Mouse (Mus musculus) thymus, postnatal 14 days (tissue): ENCODE measurements around the gene Fancm.
"Not testable (repeated sequence)": the region's sequence is repeated elsewhere in the genome, so short reads cannot be mapped to it uniquely, and the experiment has no call there.

Experiments used
- DNase-seq: peaks from one replicate; pipeline ENCODE4 v3.0.0; 2021

The Fancm gene

GRCm38 (mm10) chr12:65136121-65136520 is 60.7 kb downstream of the Fancm start:
- not testable (repeated sequence) for DNase-seq

DNA sequence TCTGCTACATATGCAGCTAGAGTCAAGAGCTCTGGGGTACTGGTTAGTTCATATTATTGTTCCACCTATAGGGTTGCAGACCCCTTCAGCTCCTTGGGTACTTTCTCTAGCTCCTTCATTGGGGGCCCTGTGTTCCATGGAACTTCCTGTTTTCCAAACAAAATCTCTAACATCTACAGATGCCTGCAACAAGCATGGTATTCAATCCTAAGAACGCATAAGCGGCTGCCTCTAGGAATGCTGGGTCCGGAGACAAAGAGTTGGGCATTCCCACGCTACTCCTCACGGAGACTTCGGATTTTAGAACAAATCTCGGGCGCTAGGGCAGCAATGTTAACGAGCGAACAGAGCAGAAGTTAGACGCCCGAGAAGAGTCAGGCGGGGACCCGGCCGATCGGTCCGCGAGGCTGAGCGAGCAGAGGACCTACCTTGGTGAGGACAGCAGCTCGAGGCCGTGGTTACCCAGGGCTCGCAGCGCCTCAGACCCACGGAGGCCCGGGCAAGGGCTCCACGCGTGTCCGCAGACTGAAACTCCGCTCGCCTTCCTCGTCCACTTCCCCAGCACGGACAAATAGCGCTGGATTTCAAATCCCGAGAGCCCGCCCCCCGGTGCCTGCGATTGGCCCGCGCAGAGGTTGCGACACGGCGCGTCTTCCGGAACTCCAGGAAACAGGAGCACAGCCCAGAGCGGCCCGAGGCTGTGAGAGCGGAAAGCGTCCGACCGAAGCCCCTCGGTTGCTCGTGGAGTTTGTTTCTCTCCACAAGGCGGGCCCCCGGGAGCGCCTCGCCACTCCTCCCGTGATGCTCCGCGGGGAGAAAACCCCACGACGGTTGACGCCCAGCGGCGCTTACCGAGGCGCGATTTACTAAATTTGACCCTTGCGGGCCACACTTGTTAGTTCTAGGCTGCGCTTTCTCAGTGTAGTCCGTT is 96.9 kb downstream of the Fancm start, which contains the start of gene Mis18bp1:
Mis18bp1 (minus strand) TSS at position 584 of the 931 bp plus-strand sequence.
- DNase-seq, result peak; percentile 97

DNA sequence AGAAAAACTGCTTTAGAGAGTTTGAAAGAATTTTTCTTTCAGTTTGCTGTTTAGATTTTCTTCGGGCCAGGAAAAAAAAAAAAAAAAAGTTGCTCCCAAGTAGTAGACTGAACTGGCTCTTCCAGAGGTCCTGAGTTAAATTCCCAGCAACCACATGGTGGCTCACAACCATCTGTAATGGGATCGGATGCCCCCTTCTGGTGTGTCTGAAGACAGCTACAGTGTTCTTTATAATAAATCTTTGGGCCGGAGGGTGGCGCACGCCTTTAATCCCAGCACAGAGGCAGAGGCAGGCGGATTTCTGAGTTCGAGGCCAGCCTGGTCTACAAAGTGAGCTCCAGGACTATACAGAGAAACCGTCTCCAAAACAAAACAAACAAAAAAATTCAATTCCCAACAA is 97.6 kb downstream of the Fancm start:
- peak; percentile 76 for DNase-seq

- no peak for DNase-seq
Measured at GRCm38 (mm10) chr12:65173736-65174135, 98.3 kb downstream of the Fancm start.
